Mouse (Mus musculus): Measurements from ENCODE around the gene Ndufa7.
"Not testable (repeated sequence)": the region's sequence is repeated elsewhere in the genome, so short reads cannot be mapped to it uniquely, and the experiment has no call there.

The Ndufa7 gene

DNA sequence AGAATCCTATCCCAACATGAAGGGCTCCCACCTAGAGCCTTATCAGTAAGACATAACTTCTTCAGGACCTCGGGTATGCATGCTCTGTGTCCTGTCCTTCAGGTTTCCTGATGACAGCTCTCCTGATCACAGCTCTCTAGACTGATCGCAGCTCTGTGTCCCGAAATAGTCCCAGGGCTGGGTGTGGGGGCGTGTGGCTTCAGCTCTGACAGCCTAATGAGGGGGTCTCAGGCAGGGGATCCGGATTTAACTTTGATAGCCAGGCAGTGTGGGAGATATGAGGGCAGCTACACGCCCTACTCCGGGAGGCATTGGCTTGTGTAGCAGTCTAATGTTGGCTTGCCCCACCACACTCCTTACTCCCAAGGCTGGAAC, 13.2 kb upstream of the Ndufa7 start:
- DNase-seq (ENCODE audit: low spot score in 2 of 2), result no peak

DNA sequence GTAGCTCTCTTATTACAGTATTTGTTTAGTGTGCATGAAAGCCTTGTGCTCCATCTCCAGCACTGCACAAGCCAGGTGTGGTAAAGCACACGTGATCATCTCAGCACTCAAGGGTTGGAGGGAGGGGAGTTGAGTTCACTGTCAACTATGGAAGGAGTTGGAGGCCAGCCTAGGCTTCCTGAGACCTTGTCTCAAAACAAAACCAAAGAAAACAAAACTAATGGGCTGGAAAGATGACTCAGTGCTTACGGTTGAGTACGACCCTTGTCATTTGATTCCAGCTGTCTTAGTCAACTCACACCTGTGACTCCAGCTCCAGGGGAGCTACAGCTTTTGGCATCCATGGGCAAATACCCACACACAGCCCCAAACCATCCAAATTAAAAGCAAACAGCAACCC, 11.9 kb upstream of the Ndufa7 start:
- no peak for DNase-seq (ENCODE audit: low spot score in 2 of 2)

- no peak for DNase-seq (ENCODE audit: low spot score in 2 of 2)
Observed at GRCm38 (mm10) chr17:33812990-33813389, 11.4 kb upstream of the Ndufa7 start.

DNA sequence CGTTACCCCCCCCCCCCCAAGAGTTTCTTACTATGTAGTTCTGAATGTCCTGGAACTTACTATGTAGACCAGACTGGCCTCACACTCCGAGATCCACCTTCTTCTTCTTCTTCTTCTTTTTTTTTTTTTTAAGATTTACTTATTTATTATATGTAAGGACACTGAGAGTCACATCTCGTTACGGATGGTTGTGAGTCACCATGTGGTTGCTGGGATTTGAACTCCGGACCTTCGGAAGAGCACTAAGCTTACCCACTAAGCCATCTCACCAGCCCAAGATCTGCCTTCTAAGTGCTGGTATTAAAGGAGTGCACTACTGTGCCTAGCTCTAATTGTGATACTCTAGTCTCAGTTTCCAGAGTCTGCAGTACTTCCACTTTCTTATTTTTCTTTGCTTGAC, 9.0 kb upstream of the Ndufa7 start:
- DNase-seq (ENCODE audit: low spot score in 2 of 2), result no peak

DNA sequence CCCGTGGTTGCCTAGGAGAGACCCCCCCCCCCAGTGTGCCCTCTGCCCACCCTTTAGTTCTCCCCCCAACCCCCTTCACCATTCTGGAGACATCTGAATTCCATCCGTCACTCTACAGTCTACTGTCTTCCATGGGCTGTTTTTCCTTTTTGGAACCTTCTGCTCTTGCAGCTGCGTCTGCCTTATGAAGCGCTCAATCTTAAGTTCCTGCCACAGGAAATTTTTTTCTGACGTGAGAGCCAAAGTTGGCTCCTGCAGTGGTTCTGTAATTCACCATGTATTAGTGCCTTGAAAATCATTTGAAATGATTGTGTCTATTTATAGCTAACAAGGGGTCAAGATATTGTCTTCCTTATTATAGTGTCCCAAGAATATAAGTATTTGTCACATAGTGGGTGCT, 7.8 kb upstream of the Ndufa7 start:
- no peak for DNase-seq (ENCODE audit: low spot score in 2 of 2)

DNA sequence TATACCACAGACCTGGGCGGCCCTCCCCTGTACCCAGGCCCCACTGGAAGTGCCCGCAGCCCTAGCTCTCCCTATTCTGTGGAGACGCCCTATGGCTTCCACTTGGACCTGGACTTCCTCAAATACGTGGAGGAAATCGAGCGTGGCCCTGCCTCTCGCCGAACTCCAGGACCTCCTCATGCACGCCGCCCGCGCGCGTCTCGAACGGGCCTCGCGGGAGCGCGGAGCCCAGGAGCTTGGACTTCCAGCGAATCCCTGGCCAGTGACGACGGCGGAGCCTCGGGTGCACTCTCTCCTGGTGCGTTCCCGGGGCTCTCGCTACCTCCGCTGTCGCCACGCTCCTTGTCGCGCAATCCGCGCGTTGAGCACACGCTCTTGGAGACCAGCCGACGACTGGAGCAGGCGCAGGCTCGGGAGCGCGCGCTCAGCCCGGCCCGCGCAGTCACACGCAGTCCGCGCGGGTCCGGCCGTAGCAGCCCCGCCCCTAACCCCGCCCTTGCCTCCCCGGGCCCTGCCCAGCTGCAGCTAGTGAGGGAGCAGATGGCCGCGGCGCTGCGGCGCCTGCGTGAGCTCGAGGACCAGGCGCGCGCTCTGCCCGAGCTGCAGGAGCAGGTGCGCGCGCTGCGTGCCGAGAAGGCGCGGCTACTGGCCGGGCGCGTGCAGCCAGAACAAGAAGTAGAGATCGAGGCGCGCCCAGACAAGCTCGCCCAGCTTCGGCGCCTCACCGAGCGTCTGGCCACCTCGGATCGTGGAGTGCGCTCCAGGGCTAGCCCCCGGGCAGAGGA, 7.0 kb upstream of the Ndufa7 start:
- peak; percentile 69 to 80 for DNase-seq (ENCODE audit: low spot score in 2 of 2)

DNA sequence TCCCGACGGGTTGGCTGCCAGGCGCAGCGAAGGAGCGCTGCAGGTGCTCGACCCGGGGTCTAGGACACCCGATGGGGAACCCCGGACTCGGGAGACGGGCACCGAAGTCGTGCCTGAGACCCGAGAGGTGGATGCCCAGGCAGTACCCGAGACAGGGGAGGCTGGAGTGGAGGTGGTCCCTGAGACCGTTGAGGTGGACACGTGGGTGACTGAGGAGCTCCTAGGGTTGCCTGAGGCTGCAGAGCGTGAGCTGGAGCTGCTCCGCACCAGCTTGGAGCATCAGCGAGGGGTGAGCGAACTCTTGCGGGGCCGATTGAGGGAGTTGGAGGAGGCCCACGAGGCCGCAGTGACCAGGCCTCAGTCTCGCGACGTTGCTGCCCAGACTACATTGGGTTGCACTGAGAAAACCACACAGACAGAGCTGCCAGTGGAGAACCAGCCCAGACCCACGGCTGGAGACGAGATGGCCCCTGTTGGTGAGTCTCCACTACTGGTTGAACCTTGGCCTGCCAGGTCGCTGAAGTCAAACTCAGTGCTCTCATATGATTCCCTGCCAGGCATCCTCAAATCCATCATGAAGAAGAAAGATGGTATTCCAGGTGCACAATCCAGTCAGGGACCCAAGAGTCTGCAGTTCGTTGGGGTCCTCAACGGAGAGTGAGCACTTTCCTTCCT, 6.3 kb upstream of the Ndufa7 start:
- no peak for DNase-seq (ENCODE audit: low spot score in 2 of 2)

GRCm38 (mm10) chr17:33822436-33822959, 1.9 kb upstream of the Ndufa7 start:
- DNase-seq (ENCODE audit: low spot score in 2 of 2), result no peak

GRCm38 (mm10) chr17:33823171-33823570, 1.2 kb upstream of the Ndufa7 start:
- DNase-seq (ENCODE audit: low spot score in 2 of 2), result not testable (repeated sequence)

- DNase-seq (ENCODE audit: low spot score in 2 of 2), result not testable (repeated sequence)
Observed at GRCm38 (mm10) chr17:33824997-33825330, 592 bp downstream of the Ndufa7 start.

DNA sequence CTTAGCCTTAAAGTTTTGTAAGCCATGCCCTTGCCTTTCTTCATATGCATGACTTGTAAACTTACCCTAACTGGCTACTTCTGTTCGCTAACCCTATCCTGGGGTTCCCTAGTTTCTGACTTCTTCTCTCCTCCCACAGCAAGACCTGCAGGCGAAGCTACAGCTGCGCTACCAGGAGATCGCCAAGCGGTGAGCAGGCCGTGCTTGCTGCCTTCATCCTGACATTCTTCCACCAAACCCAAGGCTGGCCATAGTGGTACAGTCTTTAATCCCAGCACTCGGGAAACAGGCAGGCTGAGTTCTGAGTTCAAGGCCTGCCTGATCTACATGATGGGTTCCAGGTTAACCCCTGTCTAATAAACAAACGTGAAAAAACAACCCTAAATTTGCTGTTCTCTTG, 1.1 kb downstream of the Ndufa7 start:
- no peak for DNase-seq (ENCODE audit: low spot score in 2 of 2)

- DNase-seq (ENCODE audit: low spot score in 2 of 2), result no peak
Observed at GRCm38 (mm10) chr17:33826850-33827249, 2.5 kb downstream of the Ndufa7 start.

DNA sequence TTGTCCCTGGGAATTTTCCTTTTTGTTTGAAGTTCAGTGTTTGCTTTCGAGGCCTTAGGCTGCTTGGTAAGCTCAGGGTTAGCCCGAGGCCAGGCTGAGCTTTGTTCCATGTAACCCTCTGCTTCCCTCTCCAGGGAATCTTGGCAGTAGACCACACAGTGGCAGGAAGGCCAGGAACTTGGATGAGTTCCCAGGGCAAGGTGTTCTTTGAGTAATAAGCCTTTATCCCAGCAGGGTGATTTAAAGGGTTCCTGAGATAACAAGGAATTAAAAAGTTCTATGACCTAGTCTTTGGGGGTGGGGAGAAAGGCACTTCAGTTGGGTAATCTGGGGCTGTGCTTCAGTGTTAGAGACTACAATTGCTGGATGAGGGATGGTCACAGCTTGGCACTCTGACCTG, 4.5 kb downstream of the Ndufa7 start:
- no peak for DNase-seq (ENCODE audit: low spot score in 2 of 2)

DNA sequence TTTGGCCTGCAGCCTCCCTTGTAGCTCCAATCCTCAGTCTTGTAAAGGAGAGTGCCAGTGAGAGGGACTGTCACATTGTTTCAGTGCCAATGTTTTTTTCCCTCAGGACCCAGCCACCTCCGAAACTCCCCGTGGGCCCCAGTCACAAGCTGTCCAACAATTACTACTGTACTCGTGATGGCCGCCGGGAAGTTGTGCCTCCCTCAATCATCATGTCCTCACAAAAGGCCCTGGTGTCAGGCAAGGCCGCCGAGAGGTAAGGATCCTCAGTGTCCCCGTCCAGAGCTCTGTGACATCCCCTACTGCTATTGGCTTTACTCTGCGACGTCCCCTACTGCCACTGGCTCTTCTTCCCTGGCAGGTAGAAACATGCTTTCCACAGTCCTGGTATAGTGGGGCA, 5.2 kb downstream of the Ndufa7 start:
- DNase-seq (ENCODE audit: low spot score in 2 of 2), result no peak

GRCm38 (mm10) chr17:33842966-33843795, 18.8 kb downstream of the Ndufa7 start, which contains the start of gene Cd320:
Gene Cd320, plus strand, starts transcription at chr17:33843091.
- DNase-seq (ENCODE audit: low spot score in 2 of 2), result peak; percentile 89 to 91

DNA sequence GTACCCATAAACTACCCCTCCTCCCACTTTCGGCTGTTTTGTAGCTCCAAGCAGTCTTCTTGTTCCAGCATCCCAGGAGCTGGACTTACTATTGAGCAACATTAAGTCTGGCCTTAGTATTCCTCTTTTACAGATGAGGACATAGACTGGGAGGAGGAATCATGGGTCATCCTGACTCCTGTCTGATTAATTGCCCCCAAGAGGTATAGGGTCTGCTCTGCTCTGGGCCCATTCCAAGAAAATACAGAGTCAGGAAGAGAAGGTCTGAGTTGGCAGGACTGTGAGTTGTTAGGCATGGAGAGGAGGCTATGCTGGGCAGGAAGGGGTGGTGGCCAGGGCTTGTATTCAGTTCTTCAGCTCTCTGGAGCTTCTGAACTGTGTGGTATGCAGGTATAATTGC, 19.8 kb downstream of the Ndufa7 start:
- no peak for DNase-seq (ENCODE audit: low spot score in 2 of 2)

DNA sequence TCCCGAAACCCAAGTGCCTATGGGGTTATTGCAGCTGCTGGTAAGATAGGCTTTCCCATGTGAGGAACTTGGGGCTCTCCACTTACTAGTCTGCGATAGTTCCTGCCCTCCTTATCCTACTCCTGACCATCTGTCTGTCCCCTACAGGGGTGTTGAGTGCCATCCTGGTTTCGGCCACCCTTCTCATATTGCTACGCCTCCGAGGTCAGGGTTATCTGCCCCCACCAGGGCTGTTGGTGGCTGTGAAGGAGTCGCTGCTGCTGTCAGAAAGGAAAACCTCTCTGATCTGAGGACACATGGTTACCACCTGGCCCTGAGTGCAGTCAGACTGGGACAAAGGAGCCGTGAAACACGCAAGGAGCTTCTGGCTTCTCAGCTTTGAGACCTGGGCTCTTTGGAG, 23.8 kb downstream of the Ndufa7 start:
- DNase-seq (ENCODE audit: low spot score in 2 of 2), result no peak

DNA sequence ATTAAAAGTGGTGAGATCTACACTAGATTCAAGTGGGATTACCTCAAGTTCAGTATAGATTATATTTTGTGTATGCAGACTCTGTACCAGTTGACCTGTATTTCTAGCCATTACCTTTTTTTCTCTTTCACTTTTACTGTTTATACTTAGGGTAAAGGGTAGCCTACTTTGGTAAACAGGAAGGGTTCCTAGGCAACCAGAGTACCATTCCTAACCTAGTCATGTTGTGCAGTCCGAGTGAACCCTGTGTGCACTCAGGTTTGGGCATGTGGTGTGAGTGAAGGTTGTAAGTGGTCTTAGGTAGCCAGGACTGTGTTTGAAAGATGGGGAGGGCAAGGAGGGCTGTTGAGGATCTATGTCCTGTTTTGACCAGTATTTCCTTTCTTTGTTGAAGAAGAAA, 27.0 kb downstream of the Ndufa7 start:
- DNase-seq (ENCODE audit: low spot score in 2 of 2), result no peak

DNA sequence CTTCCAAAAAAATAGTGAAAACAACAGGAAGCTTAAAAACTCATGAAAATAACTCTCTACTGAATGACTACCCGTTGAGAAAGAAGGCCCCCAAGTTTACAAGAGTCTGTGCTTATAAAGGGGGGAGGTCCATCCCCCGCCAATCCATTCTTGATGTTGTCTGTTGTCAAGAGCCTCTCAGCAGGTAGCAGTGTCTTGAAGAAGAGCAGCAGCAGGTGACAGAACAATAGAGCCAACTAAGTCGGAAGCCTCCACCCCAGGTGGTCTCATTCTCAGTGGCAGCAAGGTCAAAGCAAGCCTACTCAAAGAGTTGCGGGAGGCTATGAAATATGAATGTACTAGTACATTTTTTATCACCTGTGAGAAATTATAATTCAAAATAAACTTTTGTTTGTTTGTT, 33.4 kb downstream of the Ndufa7 start:
- no peak for DNase-seq (ENCODE audit: low spot score in 2 of 2)

GRCm38 (mm10) chr17:33865330-33866030, 41.1 kb downstream of the Ndufa7 start:
- peak; percentile 54 to 66 for DNase-seq (ENCODE audit: low spot score in 2 of 2)

- not testable (repeated sequence) for DNase-seq (ENCODE audit: low spot score in 2 of 2)
Observed at GRCm38 (mm10) chr17:33873537-33873936, 49.2 kb downstream of the Ndufa7 start, which contains the start of gene Gm7029. Gene Gm7029, plus strand, starts transcription at chr17:33873837.

DNA sequence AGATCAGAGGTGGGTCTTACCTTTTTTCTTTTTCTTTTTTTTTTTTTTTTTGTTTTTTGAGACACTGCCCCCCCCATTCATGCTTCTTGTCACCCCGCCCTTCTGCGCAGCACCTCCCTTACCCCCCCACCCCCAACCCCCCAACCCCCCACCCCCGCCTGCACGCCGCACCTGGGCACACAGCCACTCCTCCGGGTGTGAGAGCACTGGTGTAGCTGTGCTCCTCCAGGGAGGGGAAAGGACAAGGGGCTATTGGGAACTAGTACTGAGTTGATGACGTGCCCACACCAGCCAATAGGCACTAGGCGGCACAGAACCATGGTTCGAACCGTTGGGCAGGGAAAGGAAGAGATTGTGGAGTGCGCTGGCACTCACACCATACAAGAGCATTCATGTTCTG, 50.0 kb downstream of the Ndufa7 start:
- DNase-seq (ENCODE audit: low spot score in 2 of 2), result no peak
